Mouse (Mus musculus): ENCODE measurements around the gene Pias4.
"Not testable (repeated sequence)": the region's sequence is repeated elsewhere in the genome, so short reads cannot be mapped to it uniquely, and the experiment has no call there.

The Pias4 gene

GRCm38 (mm10) chr10:81190912-81191321 lies 23.2 kb upstream of the Pias4 start:
- no peak for DNase-seq

DNA sequence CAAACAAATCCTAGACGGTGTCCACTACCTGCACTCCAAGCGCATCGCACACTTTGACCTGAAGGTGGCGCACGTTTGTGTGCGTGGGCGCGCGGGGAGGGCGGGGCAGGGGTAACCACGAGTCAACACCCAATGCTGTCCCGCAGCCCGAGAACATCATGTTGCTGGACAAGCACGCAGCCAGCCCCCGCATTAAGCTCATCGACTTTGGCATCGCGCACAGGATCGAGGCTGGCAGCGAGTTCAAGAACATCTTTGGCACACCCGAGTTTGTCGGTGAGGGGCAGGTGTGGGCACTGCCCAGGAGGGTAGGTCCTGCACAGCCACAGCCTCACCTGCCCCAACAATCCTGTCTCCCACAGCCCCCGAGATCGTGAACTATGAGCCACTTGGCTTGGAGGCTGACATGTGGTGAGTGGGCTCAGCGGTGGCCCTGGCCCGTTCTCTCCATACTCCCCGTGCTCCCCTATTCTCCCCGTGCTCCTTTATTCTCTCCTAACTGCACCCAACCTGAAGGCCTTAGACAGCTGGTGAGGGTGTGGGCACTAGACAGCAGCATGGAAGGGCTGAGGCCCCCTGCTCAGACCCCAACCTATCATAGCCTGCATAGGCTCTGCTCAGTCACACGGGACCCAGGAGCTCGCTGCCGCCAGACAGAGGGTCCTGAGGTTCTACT lies 22.7 kb upstream of the Pias4 start:
- no peak for DNase-seq

DNA sequence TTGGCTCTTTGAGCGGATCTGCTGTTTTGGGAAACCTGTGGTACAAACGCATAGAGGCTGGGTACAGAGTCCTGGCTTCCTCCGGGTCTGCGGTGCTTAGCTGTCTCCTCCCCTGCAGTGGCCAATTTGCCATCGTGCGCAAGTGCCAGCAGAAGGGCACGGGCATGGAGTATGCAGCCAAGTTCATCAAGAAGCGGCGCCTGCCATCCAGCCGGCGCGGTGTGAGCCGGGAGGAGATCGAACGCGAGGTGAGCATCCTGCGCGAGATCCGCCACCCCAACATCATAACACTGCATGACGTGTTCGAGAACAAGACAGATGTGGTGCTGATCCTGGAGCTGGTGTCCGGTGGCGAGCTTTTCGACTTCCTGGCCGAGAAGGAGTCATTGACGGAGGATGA lies 22.1 kb upstream of the Pias4 start:
- DNase-seq, result no peak

GRCm38 (mm10) chr10:81187161-81187560 lies 19.4 kb upstream of the Pias4 start:
- no peak for DNase-seq

GRCm38 (mm10) chr10:81184765-81185164 lies 17.0 kb upstream of the Pias4 start:
- no peak for DNase-seq

DNA sequence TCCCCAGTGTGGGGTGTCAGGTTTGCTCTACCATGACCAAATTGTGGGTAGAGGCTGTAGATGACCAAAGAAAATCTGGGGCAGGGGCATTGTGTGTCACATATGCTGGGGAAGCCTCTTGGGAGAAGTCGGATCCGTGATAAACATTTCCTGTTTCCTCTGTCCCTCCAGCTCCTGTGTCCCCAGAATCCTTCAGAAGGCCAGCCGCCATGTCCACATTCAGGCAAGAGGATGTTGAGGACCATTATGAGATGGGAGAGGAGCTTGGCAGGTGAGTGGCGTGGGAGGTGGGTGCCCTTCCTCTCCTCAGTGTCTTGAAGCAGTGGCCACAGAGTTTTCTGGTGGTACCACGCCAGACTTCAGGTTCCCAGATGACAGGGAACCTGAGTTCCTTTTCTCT lies 16.1 kb upstream of the Pias4 start, which contains the start of gene 4930442H23Rik:
Gene 4930442H23Rik (minus strand): TSS at position 45 of the 400 bp plus-strand sequence.
- no peak for DNase-seq

GRCm38 (mm10) chr10:81182336-81183333 lies 14.9 kb upstream of the Pias4 start, which contains the start of gene Dapk3:
Gene Dapk3 (plus strand): TSS chr10:81183005.
- peak; percentile 89 to 96 for DNase-seq

- DNase-seq, result peak in 1 of 2 experiments; percentile 29
Measured at GRCm38 (mm10) chr10:81181860-81182259, 14.1 kb upstream of the Pias4 start.

GRCm38 (mm10) chr10:81180946-81181345 lies 13.2 kb upstream of the Pias4 start:
- DNase-seq, result no peak

DNA sequence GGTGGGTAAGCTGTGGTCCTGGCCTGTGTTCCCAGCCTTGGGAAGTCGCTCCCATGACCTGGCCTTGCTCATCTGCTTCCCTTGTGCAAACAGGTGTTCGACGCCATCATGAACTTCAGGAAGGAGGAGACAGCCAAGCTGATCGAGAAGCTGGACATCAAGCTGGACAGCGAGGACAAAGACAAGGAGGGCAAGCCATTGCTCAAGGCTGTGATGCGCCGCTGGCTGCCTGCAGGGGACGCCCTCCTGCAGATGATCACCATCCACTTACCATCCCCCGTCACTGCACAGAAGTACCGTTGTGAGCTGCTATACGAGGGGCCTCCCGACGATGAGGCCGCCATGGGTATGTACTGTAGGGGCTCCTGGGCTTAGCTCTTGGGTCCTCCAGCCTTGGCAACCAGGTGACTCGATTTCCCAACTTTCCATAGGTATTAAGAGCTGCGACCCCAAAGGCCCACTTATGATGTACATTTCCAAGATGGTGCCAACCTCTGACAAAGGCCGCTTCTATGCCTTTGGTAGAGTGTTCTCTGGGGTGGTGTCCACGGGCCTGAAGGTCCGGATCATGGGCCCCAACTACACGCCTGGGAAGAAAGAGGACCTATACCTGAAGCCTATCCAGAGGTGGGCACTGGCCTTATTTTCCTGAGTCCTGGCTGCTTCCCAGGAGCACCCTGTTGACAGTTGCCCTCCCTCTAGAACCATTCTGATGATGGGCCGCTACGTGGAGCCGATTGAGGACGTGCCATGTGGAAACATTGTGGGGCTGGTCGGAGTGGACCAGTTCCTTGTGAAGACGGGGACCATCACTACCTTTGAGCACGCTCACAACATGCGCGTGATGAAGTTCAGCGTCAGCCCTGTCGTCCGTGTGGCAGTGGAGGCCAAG lies 12.0 kb upstream of the Pias4 start:
- no peak for DNase-seq

DNA sequence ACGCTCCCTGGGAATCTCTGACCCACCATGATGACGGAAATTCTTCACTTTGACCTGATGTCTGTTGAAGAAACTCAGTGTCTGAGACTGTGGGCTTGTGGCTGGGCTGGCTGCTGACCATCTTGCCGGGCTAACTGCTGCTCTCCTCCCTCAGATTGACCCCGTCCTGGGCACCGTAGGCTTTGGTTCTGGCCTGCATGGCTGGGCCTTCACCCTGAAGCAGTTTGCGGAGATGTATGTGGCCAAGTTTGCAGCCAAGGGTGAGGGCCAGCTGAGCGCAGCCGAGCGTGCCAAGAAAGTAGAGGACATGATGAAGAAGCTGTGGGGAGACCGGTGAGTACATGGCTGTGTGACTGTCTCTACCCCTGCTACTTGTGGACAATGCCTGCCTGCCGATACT lies 11.2 kb upstream of the Pias4 start:
- no peak for DNase-seq

GRCm38 (mm10) chr10:81177958-81178712 lies 10.4 kb upstream of the Pias4 start:
- DNase-seq, result no peak

GRCm38 (mm10) chr10:81177491-81177925 lies 9.8 kb upstream of the Pias4 start:
- no peak for DNase-seq

- DNase-seq, result peak; percentile 95 to 96
Measured at GRCm38 (mm10) chr10:81176466-81177271, 8.9 kb upstream of the Pias4 start, which contains the start of gene Eef2. Gene Eef2 (plus strand): TSS chr10:81176631.

GRCm38 (mm10) chr10:81175936-81176465 lies 8.3 kb upstream of the Pias4 start:
- DNase-seq, result no peak

GRCm38 (mm10) chr10:81175345-81175701 lies 7.6 kb upstream of the Pias4 start:
- DNase-seq, result not testable (repeated sequence)

GRCm38 (mm10) chr10:81174617-81175344 lies 7.1 kb upstream of the Pias4 start:
- peak; percentile 81 to 85 for DNase-seq

GRCm38 (mm10) chr10:81173132-81173531 lies 5.4 kb upstream of the Pias4 start:
- peak; percentile 73 to 75 for DNase-seq

GRCm38 (mm10) chr10:81169411-81169900 lies 1.7 kb upstream of the Pias4 start:
- not testable (repeated sequence) for DNase-seq
